Mouse (Mus musculus) spleen, adult 18-20 months (tissue): Measurements from ENCODE around the gene Fcgrt.

Experiments
- DNase-seq, 2 experiments: peaks; one replicate each; pipeline ENCODE4 v3.0.0; 2022; ENCODE audit warnings: mixed read lengths in 2 of 2

Gene Fcgrt

DNA sequence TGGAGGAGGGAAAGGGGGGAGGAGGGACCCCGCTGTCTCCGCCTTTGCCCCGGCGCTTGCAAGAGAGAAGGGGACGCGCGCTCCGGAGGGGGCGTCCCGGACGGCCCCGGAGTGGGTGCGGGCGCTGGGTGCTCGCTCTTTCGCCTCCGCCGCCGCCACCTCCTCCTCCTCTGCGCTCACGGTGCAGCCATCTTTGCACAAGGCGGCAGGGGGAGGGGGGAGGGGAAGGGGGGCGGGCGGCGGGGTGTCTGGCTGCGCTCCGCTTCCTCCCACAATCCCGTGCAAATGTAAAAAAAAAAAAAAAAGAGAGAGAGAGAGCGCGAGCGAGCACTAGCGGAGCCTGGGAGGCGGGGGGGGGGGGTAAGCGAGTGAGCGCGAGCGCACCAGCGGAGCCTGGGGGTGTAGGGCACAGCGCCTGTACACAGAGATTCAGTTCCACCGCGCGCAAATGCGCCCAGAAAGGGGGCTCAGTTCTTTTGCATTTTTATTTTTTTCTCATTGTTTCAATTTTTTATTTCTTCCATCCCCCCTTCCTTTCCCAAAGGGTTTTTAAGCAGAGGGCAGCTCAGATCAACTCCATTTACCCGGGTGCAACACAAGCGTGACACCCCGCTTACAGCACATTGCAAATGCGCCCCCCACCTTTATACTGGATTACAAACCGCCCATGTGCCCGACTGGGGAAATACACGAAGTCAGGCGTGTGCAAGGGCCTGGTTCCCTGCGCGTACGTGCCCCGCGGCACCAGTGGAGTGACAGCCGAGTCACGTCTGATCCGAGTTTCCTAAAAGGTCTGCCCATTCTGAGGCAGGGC, 50.3 kb downstream of the Fcgrt start:
- peak; percentile 78 to 82 for DNase-seq

DNA sequence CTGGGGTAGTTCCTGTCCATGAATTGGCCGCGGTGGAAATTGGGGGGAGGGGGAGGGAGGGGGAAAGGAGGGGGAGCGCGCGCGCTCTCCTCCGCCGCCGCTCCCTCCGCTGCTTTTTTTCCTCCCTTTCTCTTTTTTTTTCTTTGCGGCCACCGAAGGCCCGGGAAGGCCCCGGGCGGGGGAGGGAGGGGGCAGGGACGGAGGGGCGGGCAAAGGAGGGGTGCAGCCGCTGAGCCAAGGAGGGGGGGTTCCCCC, 50.9 kb downstream of the Fcgrt start, which contains the start of gene Prr12:
Prr12 (minus strand) TSS at position 20 of the 255 bp plus-strand sequence.
- DNase-seq = no peak

DNA sequence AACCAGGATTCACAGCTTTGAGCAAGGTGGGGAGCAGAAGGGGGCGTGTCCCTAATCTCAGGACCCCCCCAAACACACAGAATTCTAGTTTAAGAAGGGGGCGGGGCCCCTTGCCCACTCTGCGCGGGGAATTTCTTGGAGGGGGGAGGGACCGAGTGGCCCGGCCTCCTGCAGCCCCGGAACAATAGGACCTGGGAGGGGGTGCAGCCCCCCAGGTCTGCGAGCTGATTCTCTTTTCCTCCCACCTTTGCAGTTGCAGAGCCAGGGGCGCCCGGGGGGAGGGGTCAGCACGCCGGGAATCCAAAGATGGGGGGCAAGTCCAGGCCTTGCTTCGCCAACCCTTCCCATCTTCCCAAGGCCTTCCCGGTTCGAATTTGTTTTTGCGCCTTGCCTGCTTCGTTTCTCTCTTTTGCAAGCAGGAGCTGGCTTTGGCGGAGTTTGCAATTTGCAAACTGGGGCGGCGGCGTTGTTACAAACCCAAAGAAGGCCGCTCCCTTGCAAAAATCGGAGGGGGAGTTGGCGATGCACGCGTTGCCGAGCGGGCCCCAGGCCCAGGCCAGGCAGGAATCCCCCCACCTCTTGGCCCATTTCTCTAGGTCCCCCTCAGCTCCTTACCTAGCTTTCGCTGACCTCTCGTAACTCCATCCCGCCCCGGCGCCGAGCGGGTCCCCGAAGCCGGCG, 51.3 kb downstream of the Fcgrt start:
- DNase-seq = peak; percentile 42 to 46

DNA sequence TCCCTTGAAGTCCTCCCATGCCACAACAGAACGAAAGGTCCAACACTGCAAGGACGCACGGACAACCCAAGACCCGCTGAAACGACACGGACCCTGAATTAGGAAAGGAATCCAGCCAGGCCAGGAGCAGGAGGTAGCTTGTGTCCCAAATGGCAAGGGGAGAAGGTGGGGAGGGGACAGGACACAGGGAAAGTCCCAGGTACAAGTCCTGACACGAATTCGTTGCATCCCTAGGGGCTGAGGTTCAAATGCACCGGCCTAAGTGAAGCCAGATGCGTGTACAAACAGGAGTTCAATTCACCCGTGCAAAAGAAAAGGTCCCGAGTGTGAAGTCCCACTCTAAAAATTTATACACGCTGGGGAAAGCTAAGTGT, 52.1 kb downstream of the Fcgrt start:
- no peak for DNase-seq

DNA sequence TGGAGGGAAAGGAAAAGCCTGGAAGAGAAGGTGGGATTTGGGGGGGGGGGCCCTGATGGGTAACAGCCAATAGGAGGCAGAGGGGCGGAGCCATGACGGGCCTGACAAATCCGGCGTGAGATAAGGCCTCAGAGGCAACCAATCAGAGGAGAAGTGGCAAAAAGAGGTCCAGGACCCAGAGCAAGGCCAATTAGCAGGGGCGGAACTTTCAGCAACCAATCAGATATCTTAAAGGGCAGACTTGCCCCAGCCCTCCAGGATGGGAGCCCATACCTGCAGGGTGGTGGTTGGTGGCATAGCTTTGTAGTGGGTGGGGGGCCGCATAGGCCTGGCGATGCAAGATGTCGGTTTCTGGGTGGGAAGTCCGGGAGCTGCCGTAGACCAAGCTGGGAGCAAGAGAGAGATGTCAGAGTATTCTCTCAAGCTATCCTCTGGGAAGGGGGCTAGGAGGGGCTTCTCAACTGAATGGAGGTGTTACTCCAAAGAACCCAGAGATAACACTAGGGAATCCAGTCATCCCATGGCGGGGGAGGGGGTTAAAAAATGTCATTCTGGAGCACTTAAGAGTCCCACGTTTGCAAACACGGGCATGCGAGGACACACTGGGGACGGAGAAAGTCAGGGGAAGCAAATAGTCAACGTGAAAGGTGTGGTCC, 52.6 kb downstream of the Fcgrt start:
- DNase-seq = peak in 1 of 2 experiments; percentile 22

DNA sequence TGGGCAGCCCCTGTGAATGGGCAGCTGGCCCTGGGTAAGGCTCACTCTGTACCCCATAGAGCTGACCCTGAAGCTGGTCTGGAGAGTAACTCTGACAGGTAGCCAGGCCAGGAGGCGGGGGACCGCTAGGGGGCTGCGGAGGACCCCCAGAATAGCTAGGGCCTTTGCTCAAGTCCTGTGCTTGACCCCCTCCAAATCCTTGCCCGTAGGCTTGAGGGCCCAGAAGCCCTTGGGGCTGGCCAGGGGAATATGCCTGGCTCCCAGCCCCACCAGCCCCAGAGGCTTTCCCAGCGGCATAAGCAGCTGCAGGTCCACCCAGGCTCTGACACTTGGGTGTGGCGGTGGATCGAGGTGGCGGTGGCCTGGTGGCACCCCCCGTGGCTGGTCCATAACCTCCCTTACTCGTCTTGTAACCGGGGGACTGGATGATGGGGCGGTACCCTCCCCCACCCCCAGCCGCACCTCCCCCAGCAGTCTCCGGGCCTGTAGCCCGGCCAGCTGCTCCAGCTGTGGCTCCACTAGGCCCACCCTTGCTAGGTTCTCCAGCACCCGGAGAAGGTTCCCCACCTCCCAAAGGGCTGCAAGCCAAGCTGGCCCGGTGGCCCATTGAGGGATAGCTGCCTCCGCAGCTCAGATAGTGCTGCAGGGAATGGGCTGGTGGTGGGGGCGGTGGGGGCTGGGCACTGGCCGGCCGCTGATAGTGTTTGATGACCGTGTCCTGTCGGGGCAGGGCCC, 54.6 kb downstream of the Fcgrt start:
- DNase-seq = no peak

DNA sequence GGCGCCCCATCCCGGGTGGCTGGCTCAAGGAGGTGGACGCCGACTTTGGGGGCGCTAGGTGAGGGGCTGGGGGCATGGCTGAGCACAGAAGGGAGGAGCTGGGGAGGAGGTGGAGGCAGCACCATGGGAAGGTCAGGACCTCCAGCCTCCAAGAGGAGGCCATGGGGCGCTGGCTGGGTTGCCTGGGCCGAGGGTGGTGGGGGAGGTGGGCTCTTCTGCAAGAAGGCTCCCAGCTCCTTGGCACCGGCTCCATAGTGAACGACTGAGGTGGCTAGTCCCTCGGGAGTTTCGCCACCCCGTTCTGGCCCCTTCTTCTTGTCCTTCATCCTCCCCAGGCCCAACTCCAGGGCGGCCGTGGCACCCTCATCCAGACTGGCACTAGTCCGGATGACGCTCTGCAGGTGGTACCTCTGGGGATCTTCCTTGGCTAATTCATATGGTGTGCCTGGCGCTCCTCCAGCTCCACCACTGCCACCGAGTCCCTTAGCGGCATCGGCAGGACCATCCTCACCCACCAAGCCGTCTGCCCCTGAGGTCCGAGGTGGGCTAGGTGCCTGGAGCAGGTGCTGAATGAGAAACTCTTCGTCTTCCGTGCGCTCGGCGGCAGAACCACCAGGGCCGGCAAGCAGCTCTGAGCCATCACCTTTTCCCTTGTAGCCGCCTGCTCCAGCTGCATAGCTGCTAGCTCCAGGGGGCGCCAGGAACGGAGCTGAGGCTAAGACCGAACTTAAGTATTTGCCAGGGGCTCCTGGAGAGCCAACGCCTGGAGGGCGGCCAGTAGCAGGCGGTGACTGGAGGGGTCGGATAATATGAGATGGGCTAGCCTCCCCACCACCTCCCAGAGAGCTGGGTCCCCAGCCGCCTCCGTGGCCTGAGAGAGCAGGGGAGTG, 55.4 kb downstream of the Fcgrt start:
- no peak for DNase-seq

DNA sequence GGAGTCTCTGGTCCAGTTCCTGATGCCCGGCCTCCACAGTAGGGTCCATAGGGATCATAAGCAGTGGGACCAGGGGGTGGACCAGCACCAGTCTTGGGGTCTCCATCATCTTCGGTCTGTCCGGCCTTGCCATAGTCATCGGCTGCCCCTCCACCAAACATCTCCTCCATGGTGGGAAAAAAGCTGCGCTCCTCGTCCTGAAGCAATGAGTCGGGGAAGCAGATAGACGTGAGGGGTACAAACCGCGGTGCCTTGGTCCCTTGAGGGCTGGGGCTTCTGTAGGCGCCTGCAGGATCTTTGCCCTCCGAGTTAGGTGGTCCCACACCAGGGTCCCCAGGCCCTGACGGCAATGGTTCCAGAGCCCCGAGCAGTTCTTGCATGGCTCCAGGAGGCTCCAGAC, 56.2 kb downstream of the Fcgrt start:
- DNase-seq = no peak

DNA sequence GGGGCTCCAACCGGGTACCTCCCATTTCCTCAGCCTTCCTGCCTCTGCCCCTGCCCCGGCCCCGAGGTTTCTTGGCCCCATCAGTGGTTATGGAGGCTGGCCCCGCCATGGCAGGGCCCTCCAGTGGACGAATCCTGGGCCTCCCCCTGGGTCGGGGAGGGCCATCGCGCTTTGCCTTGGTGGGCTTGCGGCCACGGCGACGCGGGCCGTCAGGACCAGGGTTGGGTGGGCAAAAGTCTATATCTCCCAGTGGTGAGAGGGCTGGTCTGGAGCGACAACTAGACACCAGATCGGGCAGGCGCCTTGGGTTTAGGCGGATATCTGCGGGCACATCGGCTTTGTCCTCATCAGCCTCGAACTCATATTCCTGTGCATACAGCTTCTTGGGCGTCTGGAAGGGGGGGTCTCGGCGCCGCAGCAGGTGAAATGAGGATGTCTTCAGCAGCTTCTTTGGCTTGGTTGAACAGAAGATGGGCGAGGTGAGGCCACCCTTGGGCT, 56.7 kb downstream of the Fcgrt start:
- DNase-seq = no peak

DNA sequence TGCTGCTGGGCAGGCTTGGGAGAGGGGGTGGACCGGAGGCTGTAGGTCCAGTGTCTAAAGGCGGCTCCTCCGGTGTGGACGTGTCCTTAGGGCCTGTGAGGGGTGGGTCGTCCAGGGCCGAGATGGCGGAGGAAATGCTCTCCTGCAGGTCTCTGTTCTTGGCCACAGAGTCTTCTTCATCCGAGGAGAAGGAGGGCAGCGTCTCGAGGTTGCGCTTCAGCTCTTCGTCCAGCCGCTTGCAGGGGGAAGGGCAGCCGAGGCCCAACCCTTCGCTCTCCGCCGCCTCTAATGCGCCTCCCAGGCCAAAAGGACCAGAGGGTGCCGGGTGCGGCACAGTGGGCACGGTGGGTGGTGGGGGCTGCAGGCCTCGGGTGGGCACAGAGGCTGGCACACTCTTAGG, 57.9 kb downstream of the Fcgrt start:
- DNase-seq = no peak

DNA sequence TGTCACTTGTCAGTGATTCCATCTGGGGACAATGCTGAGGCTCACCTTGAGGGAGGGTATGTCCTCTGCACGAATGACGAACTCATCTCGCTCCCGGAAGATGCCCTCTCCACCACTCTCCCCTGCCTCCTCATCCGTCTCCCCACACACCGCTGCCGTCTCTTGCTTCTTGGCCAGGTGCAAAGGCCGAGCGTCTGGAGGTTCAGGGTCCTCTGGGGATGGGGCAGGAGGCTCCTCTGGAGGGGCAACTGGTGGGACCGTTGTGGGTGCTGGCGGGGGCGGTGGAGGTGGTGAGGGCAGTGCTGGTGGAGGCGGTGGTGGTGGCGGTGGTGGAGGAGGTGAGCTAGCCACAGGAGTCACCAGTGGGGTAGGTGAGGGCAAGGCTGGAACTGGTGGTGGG, 60.3 kb downstream of the Fcgrt start:
- no peak for DNase-seq
